Mouse (Mus musculus) small intestine, adult 2 months (tissue): ENCODE results near the gene Lrrn2.

Experiments used
- CTCF ChIP-seq: fragments of 200-500 bp; IDR thresholded peaks from 2 replicates; pipeline ENCODE4 v1.5.1; 2012; ENCODE audit warnings: low read depth, mild to moderate bottlenecking, control low read depth, inconsistent platforms, low read length, moderate library complexity, mixed read lengths; ENCODE audit not compliant: insufficient replicate concordance, insufficient read length; ENCODE audit errors: extremely low read depth
- POLR2A ChIP-seq: fragments of 200-500 bp; IDR thresholded peaks from 2 replicates; pipeline ENCODE4 v1.6.1; 2012; ENCODE audit warnings: low read depth, mild to moderate bottlenecking, control low read depth, inconsistent platforms, low read length, moderate library complexity

DNA sequence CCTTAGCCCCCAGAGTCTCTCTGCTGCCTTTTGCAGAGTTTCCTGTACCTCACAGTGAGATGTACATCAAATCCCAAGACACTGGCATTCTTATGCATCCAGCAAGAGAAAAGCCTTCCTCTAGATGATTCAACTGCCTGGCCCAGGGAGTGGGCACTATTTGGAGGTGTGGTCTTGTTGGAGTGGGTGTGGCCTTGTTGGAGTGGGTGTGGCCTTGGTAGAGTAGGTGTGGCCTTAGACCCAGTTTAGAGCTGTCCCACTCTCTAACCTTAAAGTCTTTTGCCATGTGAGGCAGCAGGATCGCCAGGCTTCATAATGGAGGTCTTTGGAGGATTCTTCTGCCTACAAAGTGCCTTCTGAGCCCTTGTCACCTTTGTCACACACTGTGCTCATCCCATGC is 29.9 kb downstream of the Lrrn2 start:
- TF ChIP-seq POLR2A (no peak), CTCF (no peak)
